Mouse (Mus musculus) lung, postnatal 36 days (tissue): ENCODE data around the gene Tnfrsf14.
A peak's percentile ranks its signal among the peaks of the same experiment; 100 is the strongest.

Experiments
- DNase-seq: peaks from one replicate; pipeline ENCODE4 v3.0.0; 2022; ENCODE audit warnings: mixed read lengths

The Tnfrsf14 gene

DNA sequence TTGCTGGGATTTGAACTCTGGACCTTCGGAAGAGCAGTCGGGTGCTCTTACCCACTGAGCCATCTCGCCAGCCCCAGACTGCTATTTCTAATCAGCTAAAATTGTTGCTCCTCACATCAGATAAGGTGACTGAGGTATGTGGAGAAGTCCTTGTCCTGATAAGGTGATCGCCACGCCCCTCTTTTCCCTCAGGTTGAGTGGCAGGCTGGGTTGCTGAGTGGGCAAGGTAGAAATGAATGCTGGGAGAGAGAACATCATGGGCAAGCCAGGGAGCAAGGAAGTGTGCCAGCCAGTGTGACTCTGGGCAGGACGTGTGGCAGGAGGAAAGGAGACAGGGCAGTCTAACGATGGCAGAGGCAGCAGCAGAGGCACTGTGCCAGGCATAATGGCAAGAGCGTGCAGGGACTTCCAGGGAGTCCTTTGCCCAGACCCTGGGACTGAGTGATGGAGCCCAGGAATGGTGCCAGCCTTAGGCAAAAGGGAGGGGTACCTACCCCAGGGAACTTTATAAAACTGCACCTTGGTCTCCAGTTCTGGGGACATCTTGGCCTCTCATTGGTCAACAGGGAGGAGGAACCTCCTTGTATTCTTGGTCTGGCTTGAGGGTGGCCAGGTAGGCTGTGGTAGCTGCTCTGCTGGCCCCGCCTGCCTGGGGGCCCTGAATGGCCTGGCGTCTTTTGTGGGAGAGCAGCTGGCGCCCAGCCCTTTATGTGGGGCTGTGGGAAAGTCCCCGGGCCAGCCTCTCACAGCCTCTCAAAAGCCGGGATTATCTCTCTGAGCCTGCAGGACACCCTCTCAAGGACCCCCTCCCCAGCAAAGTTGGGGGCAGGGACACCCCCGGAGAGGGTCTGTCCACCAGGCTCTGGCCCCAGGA is 19.9 kb upstream of the Tnfrsf14 start:
- DNase-seq = peak; percentile 75

DNA sequence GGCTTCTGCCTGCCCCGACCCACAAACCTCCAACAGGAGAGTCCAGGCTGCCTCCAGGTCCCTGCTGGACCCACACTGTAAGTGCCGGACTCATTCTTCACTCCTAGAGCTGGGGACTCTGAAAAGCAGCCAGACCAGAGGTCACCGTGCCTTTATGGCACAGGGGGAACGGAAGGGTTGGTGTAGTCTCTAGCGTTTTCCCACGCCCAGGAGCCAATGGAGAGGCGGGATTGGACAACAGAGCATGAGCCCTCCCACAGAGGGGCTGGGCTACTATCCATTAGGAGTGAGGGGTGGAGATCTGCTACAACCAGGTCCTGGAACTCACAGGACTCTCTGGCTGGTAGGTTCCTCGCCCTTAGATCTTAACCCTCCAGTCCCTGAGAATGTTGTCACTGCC is 18.0 kb upstream of the Tnfrsf14 start:
- DNase-seq = peak; percentile 81

DNA sequence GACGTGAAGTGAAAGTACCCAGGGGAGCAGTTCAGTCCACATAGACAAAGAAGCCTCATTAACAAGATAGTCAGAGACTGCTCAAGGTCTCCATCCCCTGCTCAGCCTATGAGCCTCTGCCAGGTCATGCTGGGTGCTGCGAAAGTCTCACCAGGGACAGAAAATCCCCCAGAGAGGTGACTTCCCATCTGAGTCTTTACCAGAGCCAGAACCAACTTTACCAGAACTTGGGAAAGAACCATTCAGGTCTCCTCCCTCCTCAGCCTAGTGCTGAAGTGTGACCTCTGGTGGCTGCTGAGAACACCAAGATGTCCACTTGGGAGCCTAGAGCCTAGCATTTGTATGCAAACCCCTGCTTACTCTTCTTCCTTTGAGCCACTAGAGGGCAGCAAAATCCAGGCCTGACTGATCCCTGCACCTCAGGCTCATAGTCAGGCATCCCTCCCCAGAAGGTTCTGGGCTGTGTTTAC is 15.8 kb upstream of the Tnfrsf14 start:
- peak; percentile 92 for DNase-seq

DNA sequence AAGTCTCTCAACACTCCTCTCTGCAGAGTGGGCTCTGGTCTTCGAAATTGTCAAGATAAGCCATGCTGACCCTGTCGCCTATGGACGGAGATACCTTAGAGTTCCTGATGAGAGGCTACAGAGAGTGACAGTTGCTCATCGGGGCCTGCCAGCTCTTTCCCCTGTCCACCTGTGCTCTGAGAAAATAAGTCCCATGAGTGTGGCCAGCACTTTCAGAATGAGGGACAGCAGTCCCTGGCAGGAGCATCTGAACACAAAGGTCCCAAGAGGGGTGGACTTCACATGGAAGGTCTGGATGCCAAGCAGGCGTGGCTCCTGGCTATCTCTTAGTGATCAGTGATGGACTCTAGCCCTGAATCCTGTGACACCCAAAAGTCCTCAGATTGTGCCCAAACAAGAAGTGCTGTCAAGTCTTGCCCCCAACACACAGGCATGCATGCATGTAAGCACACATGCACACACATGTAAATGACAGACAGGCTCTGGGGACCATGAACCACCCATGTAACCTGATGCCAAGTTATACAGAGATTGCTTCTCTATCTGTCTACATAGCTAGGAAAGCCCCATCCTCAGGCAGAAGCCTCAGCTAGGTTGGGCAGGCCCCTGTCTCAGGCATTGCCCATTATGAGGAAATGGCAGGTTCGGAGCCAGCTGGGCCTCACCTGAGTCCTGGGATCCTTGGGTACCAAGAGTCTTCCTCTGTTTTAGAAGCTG is 15.1 kb upstream of the Tnfrsf14 start:
- DNase-seq = no peak

DNA sequence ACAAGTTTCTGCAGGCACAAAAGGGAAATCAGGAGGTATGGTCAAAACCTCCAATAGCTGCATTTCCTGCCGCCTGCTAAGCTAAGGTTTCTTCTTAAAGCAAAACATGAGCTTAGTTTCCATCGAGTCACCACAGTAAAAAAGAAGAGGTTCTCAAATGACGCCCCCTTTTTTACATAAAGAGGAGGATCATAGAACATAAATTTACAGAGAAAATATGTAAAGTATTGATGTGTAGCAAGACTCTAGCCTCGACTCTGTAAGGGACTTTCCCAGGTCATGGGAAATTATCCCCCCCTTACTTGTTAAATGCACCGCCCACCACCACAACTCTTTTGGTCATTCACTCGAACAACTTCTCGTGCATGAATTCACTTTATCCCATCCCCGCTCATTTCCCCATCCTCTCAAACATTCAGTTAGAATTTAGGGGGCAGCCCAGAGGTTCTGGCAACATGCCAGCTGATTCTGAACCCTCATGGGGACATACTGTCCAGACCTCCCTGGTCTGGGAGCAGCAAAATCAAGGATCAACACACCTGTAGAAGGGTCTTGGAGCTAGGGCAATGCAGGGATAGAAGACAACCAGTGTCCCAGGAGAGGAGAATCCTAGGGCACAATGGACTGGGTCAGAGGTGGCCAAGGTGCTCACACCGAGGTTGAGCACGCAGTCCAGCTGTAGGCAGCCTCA is 14.4 kb upstream of the Tnfrsf14 start:
- no peak for DNase-seq

DNA sequence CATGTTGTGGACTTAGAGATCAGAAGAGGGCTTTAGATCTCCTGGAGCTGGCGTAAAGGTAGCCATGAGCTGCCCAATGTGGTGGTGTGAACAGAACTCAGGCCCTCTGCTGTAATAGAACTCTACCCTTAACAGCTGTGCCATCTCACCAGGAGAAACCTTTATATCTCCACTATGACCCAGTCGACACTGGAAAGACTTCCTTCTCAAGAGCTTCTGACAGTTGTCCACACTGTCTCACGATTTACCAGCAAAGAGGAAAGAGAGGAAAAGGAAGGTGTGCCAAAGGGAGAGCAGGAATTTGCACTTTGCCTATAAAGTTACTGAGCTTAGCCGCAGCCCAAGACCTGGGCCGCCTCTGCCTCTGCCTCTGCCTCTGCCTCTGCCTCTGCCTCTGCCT is 13.5 kb upstream of the Tnfrsf14 start:
- no peak for DNase-seq

DNA sequence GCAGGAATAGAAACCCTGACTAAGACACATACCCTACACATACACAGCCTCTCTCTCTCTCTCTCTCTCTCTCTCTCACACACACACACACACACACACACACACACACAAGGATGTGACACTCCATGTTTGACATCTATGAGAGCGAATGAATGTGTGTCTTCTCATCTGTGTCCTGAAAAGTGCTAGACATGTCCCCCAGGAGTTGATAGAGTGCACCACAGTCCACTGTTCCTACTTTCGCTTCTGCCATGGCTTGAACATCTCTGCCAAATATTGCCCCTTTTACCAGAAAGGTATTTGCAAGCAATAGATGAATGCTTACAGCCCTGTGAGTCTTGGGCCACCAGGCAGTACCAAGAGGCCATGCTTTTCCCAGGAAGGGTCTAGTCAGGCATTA is 11.8 kb upstream of the Tnfrsf14 start:
- no peak for DNase-seq

DNA sequence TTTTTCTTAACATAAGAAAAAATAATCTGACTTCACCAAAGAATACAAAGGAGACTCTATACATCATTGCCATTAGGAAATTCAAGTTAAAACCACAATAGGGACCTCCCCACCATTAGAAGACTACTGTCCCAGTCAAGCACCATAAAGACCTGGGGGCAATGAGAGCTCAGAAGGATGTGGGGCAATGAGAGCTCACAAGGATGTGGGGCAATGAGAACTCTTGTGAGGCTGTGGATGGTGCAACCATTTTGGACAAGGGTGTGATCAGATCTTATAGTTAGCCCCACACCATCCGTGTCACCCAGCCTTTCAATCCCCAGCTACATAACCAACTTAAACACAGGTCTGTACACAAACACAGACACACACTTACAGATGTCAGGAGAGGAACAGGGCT is 9.4 kb upstream of the Tnfrsf14 start:
- no peak for DNase-seq

DNA sequence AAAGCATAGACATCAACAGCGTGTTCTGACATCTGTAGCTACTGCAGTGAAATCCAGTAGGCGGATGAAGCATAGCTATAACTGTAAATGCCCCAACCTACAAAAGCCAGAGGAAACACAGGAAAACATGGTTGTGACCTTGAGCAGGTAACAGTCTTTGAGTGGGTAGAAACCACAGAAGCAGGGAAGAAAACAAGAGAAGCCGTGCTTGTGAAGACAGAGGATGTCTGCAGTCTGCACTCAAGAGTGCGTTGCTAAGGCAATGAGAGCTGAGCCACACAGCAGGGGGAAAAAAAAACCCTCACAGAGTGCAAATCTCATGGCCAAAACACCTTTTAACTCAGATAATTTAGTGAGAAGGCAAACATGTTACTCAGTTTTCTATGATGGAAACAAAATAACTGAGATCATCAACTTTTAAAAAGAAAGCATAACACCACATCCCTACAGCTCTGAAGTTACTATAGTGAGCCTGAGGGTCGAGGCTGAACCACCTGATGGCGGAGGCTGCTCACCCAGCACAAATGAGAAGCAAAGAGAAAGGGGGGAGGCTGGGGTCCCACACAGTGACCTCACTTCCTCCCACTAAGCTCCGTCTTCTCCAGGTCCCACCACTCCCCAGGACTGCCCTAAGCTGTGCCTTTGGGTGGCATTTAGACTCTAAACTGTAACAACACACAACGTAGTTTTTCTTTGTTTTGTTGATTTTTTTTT is 8.3 kb upstream of the Tnfrsf14 start:
- no peak for DNase-seq

DNA sequence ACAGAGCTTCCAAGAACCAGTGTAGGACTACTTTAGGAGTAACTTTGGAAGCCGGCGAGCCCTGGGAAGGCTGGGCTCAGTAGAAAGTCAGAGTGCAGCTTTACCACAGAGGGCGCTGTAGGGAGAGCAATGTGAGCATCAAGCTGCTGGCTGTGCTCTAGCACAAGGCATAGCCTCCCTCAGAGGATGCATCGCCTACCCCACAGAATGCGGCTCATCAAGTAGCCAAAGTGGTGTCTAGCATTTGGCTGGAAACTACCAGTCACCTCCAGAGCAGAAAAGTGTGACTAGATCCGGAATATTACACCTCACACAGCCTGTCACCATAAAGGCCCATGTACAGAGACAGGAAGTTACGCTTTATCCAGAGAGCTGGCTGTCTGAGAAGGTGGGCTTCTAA is 7.4 kb upstream of the Tnfrsf14 start:
- DNase-seq = no peak

DNA sequence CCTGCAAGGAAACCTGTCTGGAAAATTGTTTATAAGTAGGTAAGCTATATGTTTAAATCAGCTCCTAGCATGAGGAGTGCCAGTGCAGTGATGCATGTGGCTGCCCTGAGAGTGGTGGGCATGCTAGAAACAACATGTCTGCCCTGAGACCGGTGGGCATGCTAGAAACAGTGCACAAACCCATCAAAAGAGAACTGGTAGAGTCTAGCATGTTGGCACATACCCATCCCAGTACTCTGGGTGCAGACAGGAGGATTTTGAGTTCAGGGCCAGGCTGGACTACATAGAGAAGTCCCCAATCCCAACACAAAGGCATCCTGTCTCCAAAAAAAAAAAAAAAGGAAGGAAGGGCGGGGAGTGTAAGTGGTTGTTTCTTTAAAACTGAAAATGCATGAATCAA is 6.4 kb upstream of the Tnfrsf14 start:
- no peak for DNase-seq

DNA sequence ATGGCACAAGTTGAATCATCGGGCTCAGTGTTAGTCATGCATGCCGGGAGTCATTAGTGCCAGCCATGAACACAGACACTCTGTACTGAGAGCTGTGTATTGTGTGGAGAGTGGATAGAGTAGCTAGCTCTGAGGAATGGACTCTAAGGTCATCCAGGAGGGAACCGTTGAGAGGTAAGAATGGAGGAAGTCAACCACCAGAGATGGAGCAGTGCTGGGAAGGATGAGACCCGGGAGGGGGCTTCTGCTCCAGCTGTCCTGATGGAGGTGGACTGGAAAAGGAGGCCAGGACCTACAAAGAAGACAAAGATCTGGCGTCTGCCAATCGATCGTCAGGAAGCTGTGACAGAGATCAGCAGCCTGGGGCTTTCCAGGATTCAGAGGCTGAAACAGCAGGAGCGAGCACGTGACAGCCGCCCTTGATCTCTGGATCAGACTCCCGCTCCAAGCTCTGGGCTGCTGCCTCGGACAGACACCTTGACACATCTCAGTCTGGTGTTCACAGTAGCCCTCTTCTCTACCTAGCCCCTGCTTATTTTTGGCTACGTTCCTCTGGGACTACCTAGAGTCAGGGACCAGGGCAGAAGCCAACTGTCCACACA is 5.0 kb upstream of the Tnfrsf14 start:
- DNase-seq = no peak

DNA sequence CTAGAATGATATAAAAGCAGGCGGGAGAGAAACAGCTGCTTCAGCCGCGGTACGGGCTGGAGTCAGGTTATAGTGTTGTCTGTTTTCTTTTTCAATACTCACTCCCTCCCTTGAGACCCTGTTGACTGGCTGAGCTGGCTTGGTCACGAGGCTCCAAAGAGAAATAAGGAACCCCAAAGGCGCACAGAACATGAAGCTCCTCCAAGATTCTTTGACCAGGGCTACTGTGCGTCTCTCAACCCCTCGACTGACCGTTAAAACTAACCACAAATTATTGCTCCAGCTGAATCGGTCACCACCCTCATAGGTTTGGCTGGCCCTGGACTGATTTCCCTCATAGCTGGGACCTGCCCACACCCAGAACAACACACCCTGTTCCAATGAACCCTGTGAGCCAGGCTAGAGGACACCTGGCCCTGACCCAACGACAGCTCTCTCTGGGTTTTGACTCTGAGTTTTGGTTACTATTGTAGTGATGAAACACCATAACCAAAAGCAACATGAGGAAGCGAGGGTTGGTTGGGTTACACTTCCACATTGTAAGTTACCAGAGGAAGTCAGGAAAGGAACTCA is 811 bp upstream of the Tnfrsf14 start:
- DNase-seq = peak; percentile 68

DNA sequence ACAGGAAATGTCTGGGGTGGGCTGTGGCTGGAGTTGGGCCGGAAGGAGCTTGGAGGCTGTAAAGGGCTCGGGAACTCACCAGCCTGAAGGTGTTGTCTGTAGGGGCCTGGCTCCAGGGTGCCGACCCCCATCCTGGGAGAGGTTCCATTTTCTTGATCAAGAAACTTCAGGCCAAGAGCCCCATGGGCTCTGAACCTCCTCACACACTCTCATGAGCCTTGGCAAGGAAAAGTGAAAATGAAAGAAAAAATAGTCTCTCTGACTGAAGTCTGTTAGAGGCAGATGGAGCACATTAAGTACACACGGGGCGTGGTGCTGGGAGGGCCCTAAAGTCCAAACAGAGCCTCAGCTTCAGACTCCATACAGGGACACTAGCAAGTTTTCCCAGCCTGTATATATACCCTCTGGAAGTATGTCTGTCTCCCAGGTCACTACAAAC is 445 bp downstream of the Tnfrsf14 start:
- peak; percentile 84 for DNase-seq

DNA sequence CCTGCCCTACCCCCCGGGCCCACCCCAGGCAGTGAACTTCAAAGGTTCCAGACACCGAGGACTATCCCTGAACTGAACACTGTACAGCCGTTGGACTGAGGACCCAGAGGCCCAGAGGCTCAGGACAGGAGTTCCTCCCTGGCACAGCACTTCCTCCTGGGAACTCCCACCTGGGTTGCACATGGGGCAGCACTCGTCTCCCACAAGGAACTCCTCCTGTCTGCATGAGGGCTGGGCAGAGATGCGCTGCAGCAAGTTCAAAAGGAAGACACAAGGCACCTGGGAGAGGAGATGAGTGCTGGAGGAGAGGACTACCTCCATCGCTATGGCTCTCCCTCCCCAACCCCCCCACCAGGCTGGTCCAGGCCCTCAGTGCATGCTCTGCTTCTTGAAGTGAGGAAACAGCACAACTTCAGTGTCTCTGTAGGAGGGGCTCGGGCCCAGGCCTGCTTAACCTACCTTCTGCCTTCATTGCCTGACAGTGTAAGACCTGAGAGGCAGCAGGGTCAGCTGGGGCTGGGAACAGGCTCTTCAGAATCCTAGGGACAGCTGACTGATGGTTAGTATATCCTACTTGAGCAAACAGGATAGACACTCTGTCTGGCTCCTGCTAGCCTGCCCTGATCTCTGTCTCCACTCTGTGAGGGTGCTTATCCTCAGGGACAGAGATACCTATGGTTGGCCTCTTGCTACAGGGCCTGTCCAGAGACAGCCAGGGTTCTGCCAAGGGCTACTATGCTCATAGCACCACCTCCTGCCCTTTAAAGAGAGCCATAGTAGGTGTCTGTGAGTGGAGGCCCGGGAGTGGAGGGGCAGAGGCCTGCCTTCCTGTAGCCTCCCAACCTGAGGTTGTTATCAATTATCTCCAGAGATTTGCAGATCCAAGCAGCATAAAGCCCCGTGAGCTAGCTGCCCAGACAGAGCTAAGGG is 1.1 kb downstream of the Tnfrsf14 start:
- DNase-seq = peak; percentile 25

DNA sequence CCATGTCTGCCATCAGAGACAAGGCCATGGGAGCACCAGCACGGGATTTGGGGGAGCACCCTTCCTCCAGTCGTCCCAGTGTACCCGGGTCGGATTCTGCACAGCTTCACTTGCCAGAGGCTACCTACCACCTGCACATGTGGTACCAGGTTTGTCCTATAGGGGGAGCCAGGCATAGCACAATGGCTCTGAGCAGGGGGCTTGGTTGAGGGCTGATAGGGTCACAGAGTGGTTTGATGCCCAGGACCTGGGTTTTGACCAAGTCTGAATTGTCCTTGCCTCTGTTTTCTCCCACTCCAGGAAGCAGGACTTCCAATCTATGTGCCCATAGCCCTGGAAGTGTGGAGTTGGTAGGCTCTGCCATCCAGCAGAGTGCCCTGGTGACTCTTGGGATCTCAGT is 3.0 kb downstream of the Tnfrsf14 start:
- peak; percentile 58 for DNase-seq

DNA sequence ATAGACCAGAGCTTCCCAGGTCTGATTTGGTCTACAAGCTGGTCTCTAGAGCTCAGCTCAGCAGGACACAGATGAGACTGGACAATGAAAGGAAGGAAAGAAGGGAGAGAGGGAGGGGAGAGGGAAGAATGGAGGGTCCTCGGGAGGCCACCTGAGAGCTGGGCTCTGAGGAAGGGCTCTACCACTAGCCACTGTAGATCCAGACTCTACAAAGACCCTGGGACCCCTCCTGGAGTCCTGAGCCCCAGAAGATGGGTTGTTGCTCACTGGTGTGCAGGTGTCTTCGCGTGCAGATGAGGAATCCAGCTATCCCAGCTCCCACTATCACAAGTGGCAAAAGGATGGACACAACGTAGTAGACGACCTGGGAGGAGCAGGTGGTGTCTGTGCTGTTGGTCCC is 5.4 kb downstream of the Tnfrsf14 start:
- no peak for DNase-seq

DNA sequence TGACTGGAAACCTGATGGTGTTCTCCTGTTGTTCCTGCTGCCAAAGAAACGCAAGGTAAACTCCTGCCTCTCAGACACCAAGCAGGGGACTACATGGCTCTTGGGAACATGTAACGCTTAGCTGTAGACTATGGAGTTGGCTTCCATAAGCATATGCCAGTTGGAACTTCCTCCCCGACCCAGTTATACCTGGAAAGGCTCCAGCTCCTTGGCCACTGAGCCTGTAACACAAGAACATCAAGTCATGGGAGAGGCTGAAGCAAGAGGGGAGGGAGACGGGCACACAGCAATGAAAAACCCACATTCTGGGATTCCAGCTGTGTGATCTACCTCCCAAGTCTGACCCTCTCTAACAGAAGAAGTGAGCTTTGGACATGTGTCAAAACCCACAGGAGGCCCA is 6.1 kb downstream of the Tnfrsf14 start:
- no peak for DNase-seq

DNA sequence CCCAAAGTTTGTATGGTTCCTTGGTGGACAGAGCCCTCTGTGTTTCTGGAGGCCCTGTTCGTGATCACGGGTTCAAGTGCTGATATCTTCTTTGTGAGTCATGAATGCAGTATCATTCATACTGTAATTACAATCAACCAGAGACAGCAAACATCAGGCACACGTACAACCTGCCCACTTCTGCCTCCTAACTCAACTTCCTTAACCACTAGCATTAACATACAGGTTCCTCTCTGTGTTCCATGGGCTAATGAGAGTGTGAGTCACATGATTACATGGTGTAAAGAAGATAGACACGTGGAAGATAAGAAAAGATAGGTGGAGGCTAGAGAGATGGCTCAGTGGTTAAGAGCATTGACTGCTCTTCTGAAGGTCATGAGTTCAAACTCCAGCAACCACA is 11.7 kb downstream of the Tnfrsf14 start:
- DNase-seq = no peak

DNA sequence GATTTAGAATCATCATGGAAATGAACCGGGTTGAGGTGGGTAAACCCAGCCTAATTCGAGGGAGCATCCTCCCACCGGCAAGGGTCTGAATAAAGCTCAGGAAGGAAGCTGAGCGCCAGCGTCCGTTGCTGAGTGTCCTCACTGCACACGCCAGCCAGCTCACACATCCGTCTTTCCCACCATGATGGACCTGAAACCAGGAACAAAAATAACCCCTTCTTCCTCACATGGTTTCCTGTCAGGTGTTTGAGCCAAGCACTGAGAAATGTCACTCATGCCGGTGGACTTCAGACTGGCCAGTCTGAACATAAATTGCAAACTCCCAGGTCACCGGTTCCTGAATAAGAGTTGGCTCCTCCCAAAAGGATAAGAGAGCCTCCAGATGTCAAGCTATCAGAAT is 13.1 kb downstream of the Tnfrsf14 start:
- no peak for DNase-seq

DNA sequence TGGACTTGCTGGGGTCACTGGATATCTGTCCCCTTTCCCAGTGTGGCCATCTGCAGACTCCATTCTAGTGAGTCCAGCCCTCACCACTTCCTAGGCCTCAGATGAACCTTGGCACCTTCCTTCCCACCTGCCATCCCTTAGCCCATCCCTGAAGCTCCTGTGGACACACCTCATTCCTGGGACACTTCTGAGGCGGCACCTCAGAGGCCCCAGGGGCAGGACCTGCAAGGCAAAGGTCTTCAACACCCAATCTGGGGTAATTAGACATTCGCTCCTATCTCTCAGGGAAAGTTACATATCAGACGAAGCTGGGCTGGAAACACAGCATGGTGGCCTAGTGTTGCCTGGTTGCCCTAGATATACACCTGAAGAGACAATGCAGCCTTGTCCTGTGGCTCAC is 13.7 kb downstream of the Tnfrsf14 start:
- DNase-seq = no peak
